Mouse (Mus musculus) heart, postnatal 25 days (tissue): ENCODE data around the gene Olfr9. TPM values are rescaled to one million over a fixed set of nuclear protein-coding genes. Genes with fewer than 3 reads are reported as not detected.
"Not testable (repeated sequence)": the region's sequence is repeated elsewhere in the genome, so short reads cannot be mapped to it uniquely, and the experiment has no call there.

Experiments used
- DNase-seq: peaks from one replicate; pipeline ENCODE4 v3.0.0; 2022; ENCODE audit warnings: low spot score
- intact Hi-C: fragments of 180-260 bp; cut with DNase I; formaldehyde crosslinking; loops from one replicate; pipeline ENCODE4 v1.15.1; 2025
- total RNA-seq, 2 experiments: library from RNA; stranded (reverse); gene quantifications; 2 replicates each; pipeline ENCODE4 v1.2.3; 2021

Gene Olfr9
- not detected for total RNA-seq

DNA sequence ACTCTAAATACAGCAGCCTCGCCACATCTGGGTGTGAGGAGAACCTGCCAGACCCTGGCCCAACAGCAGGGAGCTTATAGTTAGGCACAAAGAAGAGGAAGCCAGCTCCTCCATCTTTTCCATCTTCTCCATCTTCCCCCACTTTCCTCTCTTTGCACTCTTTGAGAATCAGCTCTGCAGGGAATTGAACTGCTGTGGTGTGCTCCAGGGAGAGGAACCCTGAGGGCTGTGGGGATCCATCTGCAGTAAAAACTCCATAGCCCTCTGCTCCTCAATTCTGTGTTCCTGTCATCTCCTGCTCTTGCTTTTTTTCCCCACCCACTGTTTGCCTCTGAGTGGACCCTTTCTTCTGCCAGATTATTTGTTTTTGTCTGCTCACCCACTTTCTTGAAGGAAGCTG lies at the start of gene Olfr9:
Gene Olfr9 (plus strand): TSS at position 301 of the 400 bp plus-strand sequence.
- DNase-seq, intact Hi-C loops: not testable (repeated sequence)

DNA sequence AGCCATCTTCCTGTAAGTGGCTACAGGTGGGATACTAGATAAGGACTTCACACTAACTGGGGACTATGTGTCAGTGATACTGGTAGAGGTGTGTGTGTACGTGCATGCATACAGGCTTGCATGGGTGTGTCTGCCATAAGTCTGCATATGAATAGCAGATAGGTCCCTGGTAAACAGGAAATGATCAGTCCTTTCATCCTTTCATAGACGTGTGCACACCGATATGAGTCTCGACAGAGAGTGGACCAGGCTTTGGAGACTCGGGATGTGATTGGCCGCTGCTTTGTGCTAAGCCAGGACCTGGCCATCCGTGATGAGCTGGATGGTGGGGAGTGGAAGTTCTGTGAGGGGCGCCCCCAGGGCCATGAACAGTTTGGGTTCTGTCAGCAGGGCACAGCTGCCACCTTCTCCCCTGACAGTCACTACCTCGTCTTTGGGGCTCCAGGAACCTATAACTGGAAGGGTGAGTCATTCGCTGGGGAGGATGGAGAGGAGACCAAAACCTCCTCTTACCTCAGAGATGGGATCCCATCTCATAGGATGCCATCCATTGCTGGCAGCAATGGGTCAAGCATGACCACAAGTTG lies 48.7 kb upstream of the Olfr9 start:
- intact Hi-C loops = no loop called here
- no peak for DNase-seq

DNA sequence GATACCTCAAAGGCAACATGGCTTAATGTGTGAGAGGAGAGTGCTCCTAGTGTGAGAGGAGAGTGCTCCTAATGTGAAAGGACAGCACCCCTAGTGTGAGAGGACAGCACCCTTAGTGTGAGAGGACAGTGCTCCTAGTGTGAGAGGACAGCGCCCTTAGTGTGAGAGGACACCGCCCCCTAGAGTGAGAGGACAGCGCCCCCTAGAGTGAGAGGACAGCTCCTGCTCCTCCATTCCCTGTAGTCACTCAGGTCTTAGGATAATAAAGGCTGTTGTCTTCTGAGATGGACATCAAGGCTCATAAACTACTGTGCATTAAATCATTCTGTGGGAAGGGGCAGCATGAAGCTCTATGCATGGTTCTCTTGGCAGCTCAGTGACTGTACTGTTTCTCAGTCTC lies 43.6 kb upstream of the Olfr9 start:
- intact Hi-C loops = loop anchor here (5.0 kb wide), 1 partner anchor 33 kb away; no protein-coding TSS in a partner anchor
- no peak for DNase-seq

GRCm38 (mm10) chr10:128947496-128947895 lies 41.7 kb upstream of the Olfr9 start:
- intact Hi-C loops = loop anchor here (5.0 kb wide), 1 partner anchor 35 kb away; no protein-coding TSS in a partner anchor
- no peak for DNase-seq

DNA sequence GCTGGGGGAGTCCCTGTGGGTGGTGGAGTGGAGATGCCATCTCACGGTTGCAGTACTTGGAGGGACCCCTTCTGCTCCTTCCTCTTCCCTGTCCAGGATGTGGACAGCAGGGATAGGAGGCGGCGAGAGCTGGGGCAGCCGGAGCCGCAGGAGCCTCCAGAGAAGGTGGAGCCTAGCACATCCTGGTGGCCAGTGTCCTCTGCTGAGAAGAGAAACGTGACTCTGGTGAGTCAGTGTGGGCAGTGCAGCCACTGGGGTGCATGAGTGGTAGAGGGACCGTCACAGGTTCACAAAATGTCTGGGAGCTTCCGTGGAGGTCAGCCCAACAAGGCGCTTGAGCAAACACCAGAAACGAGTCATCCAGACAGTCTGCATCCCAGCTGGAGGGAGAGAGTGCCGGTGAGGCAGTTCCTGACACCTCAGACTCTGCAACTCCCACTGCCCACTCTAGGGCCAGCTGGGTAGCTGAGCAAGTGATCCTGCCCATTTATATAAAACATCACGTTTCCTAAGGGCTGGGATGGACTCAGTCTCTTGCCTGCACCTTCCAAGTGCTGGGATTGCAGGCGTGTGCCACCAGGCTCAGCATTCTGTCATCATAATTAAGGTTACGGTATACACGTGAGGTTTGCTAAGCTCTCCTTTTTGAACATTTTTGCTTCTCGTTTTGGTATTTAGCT lies 38.9 kb upstream of the Olfr9 start:
- intact Hi-C loops = no loop called here
- DNase-seq = no peak

DNA sequence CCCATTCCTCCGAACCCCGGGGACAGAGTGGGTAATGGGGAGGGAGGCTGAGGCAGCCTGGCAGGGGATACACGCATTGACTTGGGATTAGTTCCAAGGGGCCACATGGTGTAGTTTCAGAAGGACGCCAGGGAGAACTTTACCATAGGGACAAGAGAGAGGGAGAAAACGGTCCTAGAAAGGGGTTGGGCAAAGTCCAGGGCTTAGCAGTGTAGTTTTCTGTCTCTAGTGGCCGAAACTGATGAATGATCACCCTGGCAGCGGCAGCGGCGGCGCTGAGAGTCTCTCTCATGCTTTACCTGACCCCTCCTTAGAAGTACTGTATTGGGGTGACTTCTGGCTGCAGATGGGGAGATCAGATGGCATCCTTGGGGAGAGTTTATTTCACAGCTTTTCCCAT lies 30.9 kb upstream of the Olfr9 start:
- DNase-seq = no peak
- intact Hi-C loops = no loop called here

- DNase-seq = no peak
- intact Hi-C loops = no loop called here
These were observed 29.1 kb upstream of the Olfr9 start for GRCm38 (mm10) chr10:128960142-128960541.

DNA sequence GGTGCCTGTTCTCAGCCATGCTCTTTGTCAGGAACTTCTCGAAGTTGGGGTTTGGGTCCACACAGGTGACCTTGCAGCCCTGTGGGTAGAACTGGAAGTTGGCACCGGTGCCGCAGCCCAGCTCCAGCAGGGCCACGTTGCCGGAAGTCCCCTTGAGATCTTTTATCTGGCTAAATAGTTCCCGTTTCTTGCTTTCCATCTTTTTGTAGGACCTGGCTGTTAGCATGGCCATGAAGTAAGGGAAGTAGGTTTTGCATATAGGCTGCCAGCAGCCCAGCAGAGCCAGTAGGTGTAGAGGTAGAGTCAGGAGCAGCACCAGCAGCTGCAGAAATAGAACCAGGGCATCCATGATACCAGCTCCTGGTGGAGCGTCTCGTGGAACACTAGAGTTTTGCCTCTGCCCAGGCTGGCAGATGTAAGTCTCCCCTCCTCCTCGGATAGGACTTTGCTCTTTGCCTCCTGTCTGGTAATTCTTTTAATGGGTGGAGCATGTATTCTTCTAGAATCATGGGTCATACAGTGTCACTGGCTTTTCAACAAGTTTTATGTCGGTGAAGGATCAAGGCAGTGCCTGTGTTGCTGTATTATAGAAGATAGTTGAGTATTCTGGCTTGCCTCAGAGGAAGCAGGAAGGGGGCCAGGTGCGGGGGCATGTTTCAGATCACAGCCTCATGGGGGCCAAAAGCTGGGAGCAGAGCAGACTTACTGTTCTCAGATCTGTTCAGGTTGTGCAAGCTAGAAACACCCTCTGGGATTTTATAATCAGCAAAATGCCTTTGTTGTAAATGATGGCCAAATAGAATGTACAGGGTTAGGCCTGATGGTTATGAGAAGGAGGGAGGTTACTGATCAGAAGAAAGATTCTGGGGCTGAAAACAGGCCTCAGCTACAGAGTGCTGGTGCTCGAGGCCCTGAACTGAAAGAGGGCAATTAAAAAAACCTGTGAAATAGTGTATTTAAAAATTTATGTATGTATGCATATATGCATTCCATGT lies 28.3 kb upstream of the Olfr9 start, which contains the start of gene Mettl7b:
Gene Mettl7b (minus strand): TSS at position 399 of the 995 bp plus-strand sequence.
- intact Hi-C loops = no loop called here
- no peak for DNase-seq

DNA sequence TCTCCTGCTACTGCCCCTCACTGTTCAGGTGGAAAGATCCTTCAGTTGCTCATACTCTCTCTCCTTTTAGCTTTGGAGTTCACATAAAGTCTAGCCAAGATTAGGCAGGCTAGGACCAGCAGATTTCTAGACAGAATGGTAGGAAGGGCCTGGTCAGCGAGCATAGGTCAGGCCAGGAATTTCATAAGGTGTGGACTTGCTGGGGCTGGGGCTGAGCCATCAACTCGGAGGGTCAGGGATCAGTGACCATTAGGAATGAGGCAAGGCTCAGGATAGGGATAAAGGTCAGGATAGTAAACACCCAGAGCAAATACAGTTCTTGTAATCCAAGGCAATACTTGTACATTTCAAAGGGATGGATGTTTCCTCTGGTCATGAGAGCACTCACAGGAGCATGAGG lies 24.3 kb upstream of the Olfr9 start:
- intact Hi-C loops = no loop called here
- DNase-seq = no peak

GRCm38 (mm10) chr10:128965871-128966270 lies 23.4 kb upstream of the Olfr9 start:
- intact Hi-C loops = no loop called here
- no peak for DNase-seq

GRCm38 (mm10) chr10:128968341-128968749 lies 20.9 kb upstream of the Olfr9 start:
- intact Hi-C loops = no loop called here

DNA sequence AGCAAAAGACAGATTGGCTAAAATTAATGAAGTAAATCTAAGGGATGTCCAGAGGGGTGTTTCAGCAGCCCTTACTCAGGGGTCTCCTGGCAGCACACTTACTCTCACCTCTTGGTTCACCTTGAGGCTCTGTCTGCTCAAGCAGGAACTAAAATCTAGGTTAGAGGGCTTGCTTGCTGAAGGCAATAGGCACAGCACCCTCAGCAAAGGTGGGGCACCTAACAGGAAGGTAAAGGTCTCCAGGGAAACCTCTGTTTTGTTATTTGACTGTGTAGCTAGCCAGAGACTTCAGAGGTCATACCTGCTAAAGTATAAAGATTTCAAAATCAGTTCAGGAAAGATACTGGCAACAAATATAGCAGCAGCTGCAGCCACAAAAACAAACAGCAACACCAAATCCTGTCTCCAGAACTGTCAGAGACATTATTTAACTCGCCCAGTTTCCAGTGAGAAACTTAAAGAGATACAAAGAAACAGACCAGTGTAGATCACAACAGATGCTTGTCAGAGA lies 18.4 kb upstream of the Olfr9 start:
- intact Hi-C loops = loop anchor here (10.0 kb wide), 1 partner anchor 126 kb away; no protein-coding TSS in a partner anchor
- DNase-seq = no peak

More at GRCm38 (mm10) chr10:128968341-128968749, 20.9 kb upstream of the Olfr9 start:
- DNase-seq = no peak

GRCm38 (mm10) chr10:128972841-128973240 lies 16.4 kb upstream of the Olfr9 start:
- intact Hi-C loops = loop anchor here (10.0 kb wide), 1 partner anchor 128 kb away; no protein-coding TSS in a partner anchor
- DNase-seq = no peak

- intact Hi-C loops = loop anchor here (5.0 to 10.0 kb wide), 2 partner anchors 64 to 132 kb away; no protein-coding TSS in a partner anchor
- DNase-seq = no peak
These were observed 12.8 kb upstream of the Olfr9 start for GRCm38 (mm10) chr10:128976395-128976794.

DNA sequence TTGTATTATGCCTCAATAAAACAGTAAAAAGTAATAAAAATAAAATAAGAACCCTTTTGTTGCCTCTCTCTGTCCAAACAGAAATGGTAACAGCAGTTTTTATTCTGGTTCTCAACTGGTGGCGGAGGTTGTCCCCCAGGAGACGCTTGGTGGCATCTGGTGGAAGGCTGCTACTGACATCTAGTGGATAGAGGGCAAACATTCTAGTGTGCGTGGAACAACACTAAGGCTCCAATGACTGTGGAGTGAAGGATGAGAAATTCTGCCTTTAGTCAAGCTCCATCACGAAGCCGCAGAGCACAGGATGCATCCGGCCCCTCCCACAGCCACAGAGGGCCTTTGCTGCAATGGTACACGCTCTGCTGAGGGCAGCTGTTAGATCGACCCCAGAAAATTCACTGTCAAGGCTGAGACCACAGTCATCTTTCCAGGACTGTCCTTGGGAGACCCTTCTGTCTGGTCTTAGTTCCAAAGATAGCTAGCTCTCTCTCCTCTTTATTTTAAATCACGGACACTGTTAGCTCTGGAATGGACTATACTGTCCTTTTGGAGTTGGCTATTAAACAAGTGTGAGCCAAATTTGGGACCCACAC lies 11.6 kb upstream of the Olfr9 start:
- DNase-seq = no peak

GRCm38 (mm10) chr10:128980644-128981365 lies 8.4 kb upstream of the Olfr9 start:
- intact Hi-C loops = no loop called here
- DNase-seq = no peak

More for the DNA sequence above, 11.6 kb upstream of the Olfr9 start:
- intact Hi-C loops = loop anchor here (5.0 to 10.0 kb wide), 2 partner anchors 65 to 133 kb away; no protein-coding TSS in a partner anchor

DNA sequence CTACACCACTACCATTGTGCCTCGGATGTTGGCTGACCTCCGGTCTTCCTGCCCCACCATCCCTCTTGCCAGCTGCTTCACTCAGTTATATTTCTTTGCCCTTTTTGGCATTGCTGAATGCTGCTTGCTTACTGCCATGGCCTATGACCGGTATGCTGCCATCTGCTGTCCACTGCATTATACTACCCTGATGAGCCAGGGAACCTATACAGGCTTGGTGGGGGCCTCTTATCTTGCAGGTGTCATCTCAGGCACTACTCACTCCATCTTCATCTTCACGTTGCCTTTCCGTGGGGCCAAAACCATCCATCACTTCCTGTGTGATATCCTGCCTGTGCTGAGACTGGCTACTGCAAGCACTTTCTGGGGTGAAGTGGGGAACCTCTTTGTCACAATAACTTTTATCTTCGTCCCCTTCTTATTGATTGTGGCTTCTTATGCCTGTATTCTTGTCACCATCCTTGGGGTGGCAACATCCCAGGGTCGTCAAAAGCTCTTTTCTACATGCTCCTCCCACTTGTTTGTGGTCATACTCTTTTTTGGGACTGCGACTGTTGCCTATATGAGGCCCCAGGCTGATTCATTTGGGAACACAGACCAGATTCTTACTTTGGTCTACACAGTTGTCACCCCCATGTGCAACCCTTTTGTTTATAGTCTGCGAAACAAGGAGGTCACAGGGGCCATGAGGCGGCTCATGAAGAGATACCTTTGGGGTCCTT lies 1.1 kb downstream of the Olfr9 start:
- DNase-seq, intact Hi-C loops: not testable (repeated sequence)

- DNase-seq = no peak
- intact Hi-C loops = no loop called here
These were observed 1.8 kb downstream of the Olfr9 start for GRCm38 (mm10) chr10:128990994-128991393.
